Mouse (Mus musculus): ENCODE measurements around the gene Zfp651.

Gene Zfp651

GRCm38 (mm10) chr9:121810081-121810821, 51.1 kb downstream of the Zfp651 start:
- DNase-seq (ENCODE audit: low read depth, low spot score): no peak

DNA sequence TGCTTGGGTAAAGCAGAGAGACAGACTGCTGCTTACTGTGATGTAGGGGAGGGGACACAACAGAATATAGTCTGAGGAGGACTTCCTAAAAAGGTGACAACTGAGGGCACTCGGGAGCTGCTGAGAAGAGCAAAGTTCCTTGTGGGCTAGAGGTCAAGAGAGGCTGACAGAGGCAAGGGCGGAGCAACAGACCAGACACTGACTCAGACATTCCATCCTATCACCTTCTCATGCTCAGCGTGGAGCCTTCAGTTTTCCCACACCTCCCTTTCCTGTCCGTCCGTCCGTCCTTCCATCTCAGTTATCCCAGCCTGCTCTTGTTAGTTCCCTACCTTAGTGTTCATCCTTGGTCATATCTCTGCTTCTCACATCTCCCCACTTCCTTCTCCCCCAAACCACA, 56.1 kb downstream of the Zfp651 start:
- DNase-seq (ENCODE audit: low read depth, low spot score): no peak

- no peak for DNase-seq (ENCODE audit: low read depth, low spot score)
Observed at GRCm38 (mm10) chr9:121819073-121819770, 60.1 kb downstream of the Zfp651 start.

DNA sequence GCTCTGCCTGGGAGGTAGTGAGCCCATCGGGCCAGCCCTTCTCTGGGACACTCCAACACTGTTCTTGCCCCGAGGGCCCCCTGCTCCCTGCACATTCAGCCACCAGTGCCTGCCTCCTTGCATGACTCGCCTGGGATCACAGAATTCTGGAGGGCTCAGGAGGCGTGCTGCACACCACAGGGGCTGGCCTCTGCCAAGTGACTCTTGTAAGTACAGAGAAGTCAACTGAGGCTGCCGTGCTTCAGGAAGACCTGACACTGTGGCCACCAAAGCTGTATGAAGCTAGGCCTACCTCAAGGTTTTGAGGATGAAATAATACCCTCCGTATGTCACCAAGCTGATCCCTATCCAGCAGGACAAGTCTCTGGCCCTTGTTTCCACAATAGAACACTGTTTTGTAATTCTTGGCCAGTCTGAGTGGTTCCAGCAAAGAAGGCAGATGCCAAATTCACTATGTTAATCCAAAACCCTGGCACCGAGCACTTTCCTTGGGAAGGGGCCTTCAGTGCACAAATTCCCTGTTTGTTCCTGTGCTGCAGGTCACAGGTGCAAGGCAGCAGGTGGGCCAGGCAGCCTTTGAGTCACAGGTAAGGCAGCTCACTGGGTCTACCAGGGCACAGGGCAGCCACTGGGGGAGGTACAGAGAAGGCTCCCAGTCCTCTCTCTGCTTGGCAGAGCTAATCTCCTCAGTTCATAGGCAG, 60.8 kb downstream of the Zfp651 start:
- DNase-seq (ENCODE audit: low read depth, low spot score): no peak

DNA sequence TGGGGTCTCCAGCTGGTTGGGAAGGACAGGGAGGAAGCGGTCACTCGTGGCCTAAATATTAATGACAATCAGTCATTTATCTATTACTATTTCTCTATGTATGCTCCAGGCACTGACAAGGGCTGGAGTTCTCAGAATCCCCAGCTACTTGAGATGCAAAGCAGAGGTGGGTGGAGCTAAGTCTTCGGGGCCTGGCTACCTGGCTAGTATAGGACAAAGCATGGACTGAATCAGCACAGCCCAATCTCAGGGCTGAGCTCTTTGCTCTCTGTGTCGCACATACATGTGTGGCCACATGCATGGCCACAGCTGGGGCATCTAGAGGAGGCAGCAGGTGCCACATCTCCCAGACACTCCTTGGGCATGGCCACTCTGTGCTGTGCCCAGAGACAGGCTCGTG, 61.6 kb downstream of the Zfp651 start:
- no peak for DNase-seq (ENCODE audit: low read depth, low spot score)
